Mouse (Mus musculus) embryonic facial prominence, embryonic 10.5 days (tissue): Measurements from ENCODE around the gene Ncapg2. TPM values are rescaled to one million over a fixed set of nuclear protein-coding genes. Genes with fewer than 3 reads are reported as not detected.

Experiments used
- DNase-seq: peaks from one replicate; pipeline ENCODE4 v3.0.0-alpha.2; 2017; ENCODE audit warnings: low spot score
- H3K27ac ChIP-seq: fragments of 300-500 bp; sonication (generic); replicated peaks from 2 replicates; pipeline ENCODE4 v1.5.1; 2016; ENCODE audit warnings: mild to moderate bottlenecking
- H3K27me3 ChIP-seq: fragments of 300-500 bp; sonication (generic); replicated peaks from 2 replicates; pipeline ENCODE4 v1.6.1; 2016; ENCODE audit warnings: low read depth, mild to moderate bottlenecking; ENCODE audit not compliant: poor library complexity, severe bottlenecking
- H3K36me3 ChIP-seq: fragments of 300-500 bp; sonication (generic); replicated peaks from 2 replicates; pipeline ENCODE4 v1.6.1; 2016; ENCODE audit warnings: mild to moderate bottlenecking, moderate library complexity
- H3K4me1 ChIP-seq: fragments of 300-500 bp; sonication (generic); 2 replicates; pipeline ENCODE4 v1.6.1; 2016
- H3K4me3 ChIP-seq: fragments of 300-500 bp; sonication (generic); 2 replicates; pipeline ENCODE4 v1.5.1; 2016; ENCODE audit warnings: mild to moderate bottlenecking, moderate library complexity
- H3K9me3 ChIP-seq: fragments of 300-500 bp; sonication (generic); 2 replicates; pipeline ENCODE4 v1.6.1; 2016; ENCODE audit warnings: mild to moderate bottlenecking
- WGBS: fragments of 180-500 bp; shearing (Covaris S2); methylation state at CpG from one replicate; pipeline ENCODE4 v1.1.7; 2016; 5-methylcytosine and 5-hydroxymethylcytosine counted together
- polyA plus RNA-seq: library from polyadenylated mRNA; unstranded; fragments of >200 nt; fragmentation: Nextera tagmentation; extraction: Ambion mirVana; gene quantifications from 2 replicates; pipeline ENCODE4 v1.2.1, GENCODE M21; 2016

Gene Ncapg2
- polyA plus RNA-seq, 1 experiment from 2014 or later: 53.1 TPM

GRCm38 (mm10) chr12:116490575-116491356 is 85.6 kb downstream of the Ncapg2 start:
- H3K27ac ChIP-seq: no peak overlapping the region
- no peak for DNase-seq
- H3K9me3 ChIP-seq: no peaks in the 10 kb centered on the region
- no peaks in the 10 kb centered on the region for H3K36me3 ChIP-seq
- no peak overlapping the region for H3K4me3 ChIP-seq
- 90% methylated on average over 5 of the region's 5 CpGs for WGBS
- H3K4me1 ChIP-seq: peaks cover 6% of the 10 kb centered on the region
- peaks cover 22% of the 10 kb centered on the region for H3K27me3 ChIP-seq

GRCm38 (mm10) chr12:116498666-116499065 is 93.5 kb downstream of the Ncapg2 start:
- Histone ChIP-seq H3K4me1 (no peaks in the 10 kb centered on the region), H3K27ac (no peak overlapping the region), H3K27me3 (no peaks in the 10 kb centered on the region), H3K4me3 (no peak overlapping the region), H3K36me3 (no peaks in the 10 kb centered on the region), H3K9me3 (no peaks in the 10 kb centered on the region)
- DNase-seq: no peak

- no peak overlapping the region for H3K27ac ChIP-seq
- DNase-seq: no peak
- H3K4me1 ChIP-seq: no peaks in the 10 kb centered on the region
- H3K27me3 ChIP-seq: no peaks in the 10 kb centered on the region
- H3K4me3 ChIP-seq: no peak overlapping the region
- no peaks in the 10 kb centered on the region for H3K9me3 ChIP-seq
- H3K36me3 ChIP-seq: no peaks in the 10 kb centered on the region
- 88% methylated on average over 11 of the region's 11 CpGs for WGBS
These were observed 95.5 kb downstream of the Ncapg2 start for GRCm38 (mm10) chr12:116500652-116501051.

- Histone ChIP-seq H3K27me3 (no peaks in the 10 kb centered on the region), H3K4me3 (no peak overlapping the region), H3K27ac (no peak overlapping the region), H3K9me3 (no peaks in the 10 kb centered on the region), H3K4me1 (no peaks in the 10 kb centered on the region), H3K36me3 (no peaks in the 10 kb centered on the region)
- no peak for DNase-seq
- 89% methylated on average over 1 of the region's 1 CpGs for WGBS
These were observed 107.3 kb downstream of the Ncapg2 start for GRCm38 (mm10) chr12:116512482-116512881.

Other genes with a start within 250 kb of the Ncapg2 start
- gene Wdr60, start 142.4 kb upstream of the Ncapg2 start, polyA plus RNA-seq: 19.1 and 20.2 TPM in 2 replicates
- gene Gm11027, start 130.0 kb upstream of the Ncapg2 start, polyA plus RNA-seq: not detected in 2 replicates
- gene Esyt2, start 124.2 kb upstream of the Ncapg2 start, polyA plus RNA-seq: 13.8 and 14.0 TPM in 2 replicates
- 1.4 and 2.3 TPM in 2 replicates for gene Ptprn2, start 80.3 kb downstream of the Ncapg2 start, polyA plus RNA-seq